Mouse (Mus musculus): Measurements from ENCODE around the gene Lamp5.

Lamp5 gene

GRCm38 (mm10) chr2:136051688-136052289 is at the start of gene Lamp5:
Gene Lamp5 (plus strand): TSS chr2:136052239.
- peak in 1 of 2 experiments; percentile 26 for DNase-seq

DNA sequence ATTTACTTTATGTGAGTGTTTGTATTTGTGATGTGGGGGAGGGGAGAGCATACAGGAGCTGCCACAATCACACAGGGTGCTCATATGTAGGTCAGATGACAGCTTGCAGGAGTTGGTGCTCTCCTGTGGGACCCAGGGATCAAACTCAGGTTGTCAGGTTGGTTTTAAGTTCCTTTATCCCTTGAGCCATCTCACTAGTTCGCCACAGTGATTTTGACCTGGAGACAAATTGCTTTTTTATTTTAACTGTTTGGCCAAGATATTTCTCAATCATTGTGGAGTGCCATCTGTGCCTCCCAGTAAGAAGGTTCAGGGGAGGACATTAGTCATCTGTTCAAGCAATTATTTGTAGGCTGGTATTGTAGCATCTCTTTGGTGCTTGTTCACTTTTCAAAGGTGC is 48.2 kb upstream of the Lamp5 start:
- peak; percentile 51 to 56 for DNase-seq

- DNase-seq, result no peak
Measured at GRCm38 (mm10) chr2:136006280-136006679, 45.8 kb upstream of the Lamp5 start.

DNA sequence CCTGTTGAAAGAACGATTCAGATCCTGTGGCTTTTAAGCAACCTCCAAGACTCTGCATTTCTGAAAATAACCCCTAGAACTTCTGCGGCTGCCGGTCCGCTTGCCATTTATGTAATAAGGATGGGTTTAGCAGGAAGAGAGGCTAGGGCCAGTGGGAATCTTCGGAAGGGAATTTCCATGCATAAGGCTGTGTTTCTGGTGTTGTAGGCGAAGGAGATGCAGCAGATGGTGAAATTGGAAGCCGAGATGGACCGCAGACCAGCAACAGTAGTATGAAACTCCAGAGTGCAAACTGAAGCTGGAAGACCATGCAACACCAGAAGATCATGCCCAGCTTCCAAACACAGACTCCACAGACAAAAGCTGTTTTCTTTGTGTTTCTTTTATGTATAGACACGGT is 39.3 kb upstream of the Lamp5 start:
- peak in 1 of 2 experiments; percentile 36 for DNase-seq

DNA sequence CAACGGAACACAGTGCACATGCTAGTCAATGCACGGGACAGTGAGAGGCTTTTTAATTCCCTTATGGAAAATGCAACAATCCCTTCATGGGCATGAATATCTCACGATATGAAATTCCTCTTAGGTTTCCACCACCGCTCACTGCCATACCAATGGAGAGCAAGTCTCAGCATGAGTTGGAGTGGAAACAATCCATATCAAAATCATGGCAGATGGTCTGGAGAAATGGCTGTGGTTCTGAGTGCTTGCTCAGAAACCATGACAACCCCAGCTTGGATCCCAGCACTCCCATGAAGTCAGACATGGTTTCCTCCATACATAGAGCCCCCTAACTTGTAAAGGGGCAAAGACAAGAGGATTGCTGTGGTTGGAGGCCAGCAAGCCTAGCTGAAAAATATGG is 3.6 kb upstream of the Lamp5 start:
- peak; percentile 23 to 39 for DNase-seq

DNA sequence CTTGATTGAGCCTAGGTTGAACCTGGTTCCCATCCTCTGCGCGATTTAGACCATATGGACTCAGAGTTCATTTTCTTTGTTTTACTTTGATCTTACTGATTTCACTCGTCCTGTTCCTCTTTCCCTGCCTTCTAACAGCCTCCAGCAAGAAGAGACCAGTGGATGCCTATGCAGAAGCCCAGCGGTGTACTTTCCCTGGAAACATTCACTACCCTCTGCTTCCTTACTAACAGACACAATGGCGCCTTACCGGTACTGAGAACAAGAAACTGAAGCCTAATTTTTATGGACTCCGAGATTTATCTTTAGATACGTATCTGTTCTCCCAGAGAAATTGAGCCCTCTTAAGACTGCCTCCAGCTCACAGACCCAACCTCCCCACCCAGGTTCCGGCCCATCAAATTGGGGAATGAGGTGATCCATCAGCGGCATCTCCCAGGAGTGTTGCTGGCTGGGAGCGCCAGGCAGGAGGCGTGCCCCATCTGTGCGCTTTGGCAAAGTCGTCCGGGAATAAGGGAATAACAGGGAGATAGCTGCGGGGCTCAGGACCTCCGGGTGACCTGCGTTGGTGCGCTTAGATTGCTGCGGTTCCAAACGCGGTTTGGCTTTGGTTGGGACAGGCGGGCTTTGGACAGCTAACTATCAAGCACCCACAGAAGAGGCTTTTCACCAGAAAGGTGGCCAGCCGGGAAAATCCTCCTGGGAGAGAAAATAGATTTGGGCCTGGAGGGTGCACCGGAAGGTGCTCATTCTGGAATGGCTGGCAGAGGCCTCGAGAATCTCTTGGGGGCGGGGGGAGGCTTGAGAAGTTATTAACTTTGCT is 1.0 kb upstream of the Lamp5 start:
- peak; percentile 48 to 57 for DNase-seq

DNA sequence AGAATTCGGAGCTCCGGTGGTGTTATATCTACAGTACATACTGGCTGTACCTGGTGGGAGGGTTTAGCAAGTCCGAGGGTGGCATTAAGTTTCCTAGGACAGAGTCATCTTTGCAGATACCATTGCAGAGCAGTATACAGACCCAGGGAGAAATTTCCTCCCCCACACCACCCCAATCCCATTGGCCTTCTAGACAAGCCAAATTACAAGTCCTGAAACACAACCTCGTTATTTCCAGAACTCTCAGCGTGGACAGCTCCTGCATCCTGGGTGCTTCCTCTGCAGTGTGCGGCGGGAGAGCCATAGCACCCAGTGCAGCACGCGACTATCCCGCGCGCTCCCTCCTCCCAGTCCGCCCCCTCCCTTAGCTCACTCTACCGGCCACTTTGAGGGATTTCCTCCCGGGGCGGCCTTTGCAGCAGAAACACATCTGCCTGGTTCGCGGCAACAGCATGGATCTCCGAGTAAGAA is 5.9 kb downstream of the Lamp5 start:
- DNase-seq, result no peak

DNA sequence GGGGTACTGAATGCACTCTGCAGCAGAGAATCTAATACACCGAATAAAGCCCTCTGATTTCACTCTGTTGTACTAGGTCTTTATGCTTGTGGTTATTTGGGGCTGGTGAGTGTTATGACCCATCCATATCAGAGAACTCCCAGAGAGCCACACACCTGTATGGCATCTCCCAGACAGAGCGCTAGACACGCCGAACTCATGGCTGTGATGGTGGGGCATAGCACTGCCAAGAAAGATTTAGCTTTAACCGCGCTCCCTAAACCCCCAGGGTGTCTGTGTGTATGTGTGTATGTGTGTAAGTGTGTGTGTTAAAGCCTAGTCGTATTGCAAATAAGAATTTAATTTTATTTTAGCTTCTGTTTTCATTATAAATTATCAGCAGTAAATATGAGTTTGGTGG is 6.4 kb downstream of the Lamp5 start:
- DNase-seq, result no peak

DNA sequence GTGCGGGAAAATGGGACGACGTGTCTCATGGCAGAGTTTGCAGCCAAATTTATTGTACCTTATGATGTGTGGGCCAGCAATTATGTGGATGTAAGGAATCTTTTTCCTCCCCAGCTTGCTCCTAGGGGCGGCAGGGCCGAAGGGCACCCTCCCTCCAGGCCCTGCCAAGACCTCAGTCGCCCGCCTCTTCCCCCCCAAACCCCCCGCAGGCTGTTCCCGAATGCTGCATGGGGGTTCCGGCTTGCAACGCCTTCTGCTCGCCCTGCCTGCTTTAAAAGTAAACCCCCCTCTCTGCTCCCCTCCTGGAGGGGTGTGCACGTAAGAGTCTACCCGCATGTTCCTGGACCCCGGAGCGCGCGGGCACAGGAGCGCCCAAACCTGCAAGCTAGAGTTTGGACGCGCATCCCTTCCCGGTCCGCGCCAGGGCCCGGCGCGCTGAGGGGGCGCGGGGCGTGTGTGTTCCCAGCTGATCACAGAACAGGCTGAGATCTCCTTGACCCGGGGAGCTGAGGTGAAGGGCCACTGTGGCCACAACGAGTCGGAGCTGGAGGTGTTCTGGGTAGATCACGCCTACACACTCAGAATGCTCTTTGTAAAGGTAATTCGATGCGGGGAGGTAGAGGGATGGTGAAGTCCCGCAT is 7.1 kb downstream of the Lamp5 start:
- DNase-seq, result peak in 1 of 2 experiments; percentile 17

GRCm38 (mm10) chr2:136064356-136064755 is 12.3 kb downstream of the Lamp5 start:
- DNase-seq, result no peak

- no peak for DNase-seq
Measured at GRCm38 (mm10) chr2:136095978-136096377, 43.9 kb downstream of the Lamp5 start.

GRCm38 (mm10) chr2:136097143-136097542 is 45.1 kb downstream of the Lamp5 start:
- no peak for DNase-seq

DNA sequence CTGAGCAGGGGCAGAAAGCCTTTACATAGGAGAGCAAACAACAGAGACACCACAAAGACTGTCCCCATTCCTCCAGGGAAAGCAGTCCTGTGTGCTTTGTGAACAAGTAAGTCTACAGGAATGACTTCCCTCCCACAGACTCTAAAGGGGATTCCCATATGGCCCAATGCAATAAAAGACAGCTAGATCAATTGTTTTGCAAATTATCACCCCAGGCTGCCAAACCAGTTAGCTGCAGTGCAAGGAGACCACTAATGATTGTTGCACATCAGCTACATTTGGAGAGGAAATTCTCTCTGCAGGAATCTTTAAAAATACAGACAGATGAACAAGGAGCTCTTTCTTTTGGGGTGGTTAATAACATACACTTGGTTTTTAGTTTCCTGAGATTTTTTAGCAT is 55.6 kb downstream of the Lamp5 start:
- DNase-seq, result no peak

DNA sequence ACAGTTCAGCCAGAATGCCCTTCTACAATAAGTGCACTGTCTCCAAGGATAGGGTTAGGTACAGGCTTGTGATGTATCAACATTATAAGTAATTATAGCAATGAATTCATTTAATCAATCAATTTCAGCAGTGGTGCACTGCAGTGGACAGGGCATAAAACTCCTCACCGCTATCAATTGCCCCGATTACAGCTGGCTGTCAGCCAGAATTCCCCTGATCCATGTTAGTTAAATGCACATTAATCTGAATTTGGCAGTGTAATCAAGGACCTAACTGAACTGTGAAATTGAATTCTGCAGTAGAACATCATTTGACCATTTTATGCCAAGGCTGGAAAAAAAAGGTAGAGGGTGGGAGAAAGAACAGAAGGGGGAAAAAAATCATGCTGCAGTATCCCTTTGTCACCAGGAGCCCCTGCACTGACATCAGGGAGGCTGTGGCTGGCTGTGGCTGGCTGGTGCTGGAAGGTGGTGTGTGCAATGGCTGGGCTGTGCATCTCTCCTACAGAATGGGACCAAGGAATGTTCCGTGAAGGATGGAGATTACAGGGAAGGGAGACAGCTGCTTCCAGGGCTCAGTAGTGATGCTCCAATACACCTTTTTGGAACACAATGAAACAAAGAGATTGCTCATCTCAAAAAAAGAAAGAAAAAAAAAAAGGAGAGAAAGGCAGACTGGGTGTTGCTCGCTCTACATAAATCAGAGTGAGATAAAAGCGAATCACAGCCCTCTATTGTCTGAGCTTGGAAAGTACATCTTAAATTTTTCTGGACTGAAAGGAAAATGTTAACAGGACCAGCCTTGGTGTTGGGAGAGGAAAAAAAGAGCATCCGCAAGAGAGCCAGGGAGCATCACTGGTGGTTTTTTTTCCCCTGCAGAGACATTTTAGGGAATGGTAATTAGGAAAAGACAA is 56.3 kb downstream of the Lamp5 start:
- DNase-seq, result peak; percentile 21 to 22

DNA sequence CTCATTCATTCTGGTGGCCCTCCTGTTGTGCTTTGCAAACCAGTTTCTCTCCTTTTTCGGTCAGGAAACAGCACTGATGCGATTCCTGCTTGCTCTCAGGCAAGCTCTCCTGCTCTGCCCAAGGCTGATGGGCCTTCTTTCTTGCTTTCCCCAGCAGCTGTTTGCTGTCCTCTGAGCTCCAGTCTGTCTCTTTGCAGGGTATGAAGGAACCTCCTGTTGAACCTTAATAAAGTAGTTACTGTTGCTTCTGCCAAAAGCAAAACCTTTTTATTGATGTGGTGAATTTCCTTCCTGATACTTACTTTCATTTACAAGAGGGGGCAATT is 57.0 kb downstream of the Lamp5 start:
- peak in 1 of 2 experiments; percentile 9 for DNase-seq

DNA sequence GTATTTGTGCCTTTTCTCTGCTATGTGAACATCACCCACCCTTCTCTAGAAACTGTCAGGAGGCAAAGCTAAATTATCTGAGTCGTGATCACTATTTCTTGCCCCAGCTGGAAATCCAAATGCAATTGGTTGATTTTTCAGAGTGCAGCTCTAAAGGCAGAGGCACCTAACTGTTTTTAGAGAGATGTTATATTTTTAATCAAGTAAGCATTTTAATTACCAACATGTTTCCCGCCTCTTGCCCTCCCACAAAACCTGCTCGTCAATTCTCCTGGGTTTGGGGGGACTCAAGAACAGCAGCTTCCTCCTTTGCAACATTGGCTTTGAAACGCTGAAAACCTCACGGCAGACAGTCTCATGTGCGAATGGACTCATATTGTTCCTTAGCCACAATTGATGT is 61.3 kb downstream of the Lamp5 start:
- DNase-seq, result no peak

- DNase-seq, result no peak
Measured at GRCm38 (mm10) chr2:136118006-136118405, 66.0 kb downstream of the Lamp5 start.
